Mouse (Mus musculus) spleen, adult 18-20 months (tissue): ENCODE measurements around the gene Bst2.

ENCODE experiments used
- DNase-seq, 2 experiments: peaks; one replicate each; pipeline ENCODE4 v3.0.0; 2022; ENCODE audit warnings: mixed read lengths in 2 of 2

The Bst2 gene

GRCm38 (mm10) chr8:71537028-71537867 is at the start of gene Bst2:
Gene Bst2, minus strand, starts transcription at chr8:71537456.
- peak; percentile 76 to 89 for DNase-seq

- DNase-seq, result no peak
Measured at GRCm38 (mm10) chr8:71586891-71587290, 49.6 kb upstream of the Bst2 start.

- DNase-seq, result no peak
Measured at GRCm38 (mm10) chr8:71580201-71580600, 42.9 kb upstream of the Bst2 start.

GRCm38 (mm10) chr8:71579476-71579875 is 42.2 kb upstream of the Bst2 start:
- no peak for DNase-seq

- no peak for DNase-seq
Measured at GRCm38 (mm10) chr8:71579009-71579408, 41.8 kb upstream of the Bst2 start.

GRCm38 (mm10) chr8:71577856-71578387 is 40.7 kb upstream of the Bst2 start:
- DNase-seq, result no peak

- DNase-seq, result no peak
Measured at GRCm38 (mm10) chr8:71575020-71575419, 37.8 kb upstream of the Bst2 start.

- DNase-seq, result no peak
Measured at GRCm38 (mm10) chr8:71574426-71574825, 37.2 kb upstream of the Bst2 start.

GRCm38 (mm10) chr8:71572847-71573633 is 35.8 kb upstream of the Bst2 start:
- DNase-seq, result no peak

GRCm38 (mm10) chr8:71572077-71572476 is 34.8 kb upstream of the Bst2 start:
- no peak for DNase-seq

- DNase-seq, result peak; percentile 77 to 86
Measured at GRCm38 (mm10) chr8:71570291-71570954, 33.2 kb upstream of the Bst2 start.

- peak; percentile 67 to 75 for DNase-seq
Measured at GRCm38 (mm10) chr8:71569366-71570290, 32.4 kb upstream of the Bst2 start.

- DNase-seq, result no peak
Measured at GRCm38 (mm10) chr8:71568941-71569340, 31.7 kb upstream of the Bst2 start.

GRCm38 (mm10) chr8:71568387-71568937 is 31.2 kb upstream of the Bst2 start, which contains the start of gene Slc27a1:
Gene Slc27a1, plus strand, starts transcription at chr8:71568882.
- DNase-seq, result peak in 1 of 2 experiments; percentile 16

- DNase-seq, result no peak
Measured at GRCm38 (mm10) chr8:71567587-71567986, 30.3 kb upstream of the Bst2 start.

GRCm38 (mm10) chr8:71566501-71566900 is 29.2 kb upstream of the Bst2 start, which contains the start of gene Nxnl1:
Gene Nxnl1, minus strand, starts transcription at chr8:71566601.
- no peak for DNase-seq

- DNase-seq, result no peak
Measured at GRCm38 (mm10) chr8:71563992-71564391, 26.7 kb upstream of the Bst2 start.

GRCm38 (mm10) chr8:71562751-71563150 is 25.5 kb upstream of the Bst2 start:
- DNase-seq, result peak; percentile 68 to 88

- peak; percentile 49 to 69 for DNase-seq
Measured at GRCm38 (mm10) chr8:71561401-71561800, 24.1 kb upstream of the Bst2 start.

- no peak for DNase-seq
Measured at GRCm38 (mm10) chr8:71560765-71561164, 23.5 kb upstream of the Bst2 start.

- no peak for DNase-seq
Measured at GRCm38 (mm10) chr8:71560071-71560470, 22.8 kb upstream of the Bst2 start.
